Mouse (Mus musculus): ENCODE results near the gene Exoc7.

- TF ChIP-seq CHD2 (IDR thresholded peaks at IDR 0.05; ENCODE audit: low read depth, low read length): no peak
- no peak for TF ChIP-seq ZC3H11A (IDR thresholded peaks at IDR 0.05; ENCODE audit: borderline replicate concordance, low read depth, low read length)
- no peak for TF ChIP-seq HCFC1 (IDR thresholded peaks at IDR 0.05; ENCODE audit: borderline replicate concordance, insufficient read depth, low read length)
Observed at GRCm38 (mm10) chr11:116282089-116282488, 24.9 kb downstream of the Exoc7 start.
